Mouse (Mus musculus) small intestine, adult 2 months (tissue): ENCODE results near the gene Tnpo3. TPM values are rescaled to one million over a fixed set of nuclear protein-coding genes. Genes with fewer than 3 reads are reported as not detected.
"Not testable (repeated sequence)": the region's sequence is repeated elsewhere in the genome, so short reads cannot be mapped to it uniquely, and the experiment has no call there.

Experiments used
- H3K27ac ChIP-seq: fragments of 200-500 bp; 2 replicates; pipeline ENCODE4 v1.5.1; 2012; ENCODE audit warnings: low read depth, low read length, control low read depth, inconsistent platforms; ENCODE audit not compliant: insufficient read depth
- H3K27me3 ChIP-seq: fragments of 200-500 bp; 2 replicates; pipeline ENCODE4 v1.6.1; 2012; ENCODE audit warnings: mild to moderate bottlenecking, moderate library complexity, low read length, inconsistent platforms; ENCODE audit not compliant: control insufficient read depth, insufficient read depth
- H3K36me3 ChIP-seq: fragments of 200-500 bp; 2 replicates; pipeline ENCODE4 v1.6.1; 2012; ENCODE audit warnings: mild to moderate bottlenecking, low read length, control low read depth, inconsistent platforms; ENCODE audit not compliant: control insufficient read depth, insufficient read depth
- H3K4me1 ChIP-seq: fragments of 200-500 bp; 2 replicates; pipeline ENCODE4 v1.6.1; 2012; ENCODE audit warnings: low read length, inconsistent platforms, mixed read lengths; ENCODE audit not compliant: control insufficient read depth, insufficient read depth, insufficient read length
- H3K4me3 ChIP-seq: fragments of 200-500 bp; 2 replicates; pipeline ENCODE4 v1.5.1; 2012; ENCODE audit warnings: low read depth, mild to moderate bottlenecking, control low read depth, inconsistent platforms, low read length, moderate library complexity
- CTCF ChIP-seq: fragments of 200-500 bp; IDR thresholded peaks from 2 replicates; pipeline ENCODE4 v1.5.1; 2012; ENCODE audit warnings: low read depth, mild to moderate bottlenecking, control low read depth, inconsistent platforms, low read length, moderate library complexity, mixed read lengths; ENCODE audit not compliant: insufficient replicate concordance, insufficient read length; ENCODE audit errors: extremely low read depth
- POLR2A ChIP-seq: fragments of 200-500 bp; IDR thresholded peaks from 2 replicates; pipeline ENCODE4 v1.6.1; 2012; ENCODE audit warnings: low read depth, mild to moderate bottlenecking, control low read depth, inconsistent platforms, low read length, moderate library complexity
- WGBS: fragments of 180-500 bp; shearing (Covaris S2); methylation state at CpG from one replicate; pipeline ENCODE4 v1.1.7; 2018; 5-methylcytosine and 5-hydroxymethylcytosine counted together
- polyA plus RNA-seq: library from polyadenylated mRNA; depleted of rRNA; stranded (reverse); fragments of >200 nt; gene quantifications from 2 replicates; pipeline ENCODE4 v1.2.3, GENCODE M21; 2012

The Tnpo3 gene
- polyA plus RNA-seq, 1 experiment: 16.9 TPM

- H3K36me3 ChIP-seq: no peaks in the 10 kb centered on the region
- 45% methylated on average over 10 of the region's 10 CpGs for WGBS
- no peak for TF ChIP-seq CTCF
- TF ChIP-seq POLR2A: no peak
Observed at GRCm38 (mm10) chr6:29631751-29632551, 22.3 kb upstream of the Tnpo3 start.

GRCm38 (mm10) chr6:29630216-29630615, 20.5 kb upstream of the Tnpo3 start:
- Histone ChIP-seq H3K4me3 (no peak overlapping the region), H3K27me3 (peaks cover 3% of the 10 kb centered on the region; the same call in 1 of the 2 replicates), H3K4me1 (no peaks in the 10 kb centered on the region), H3K36me3 (no peaks in the 10 kb centered on the region), H3K27ac (no peak overlapping the region)
- WGBS: 85% methylated on average over 1 of the region's 1 CpGs
- TF ChIP-seq CTCF (no peak), POLR2A (no peak)

More at GRCm38 (mm10) chr6:29631751-29632551, 22.3 kb upstream of the Tnpo3 start:
- no peak overlapping the region for H3K4me3 ChIP-seq
- H3K27me3 ChIP-seq: peaks cover 3% of the 10 kb centered on the region; the same call in 1 of the 2 replicates
- H3K4me1 ChIP-seq: no peaks in the 10 kb centered on the region
- no peak overlapping the region for H3K27ac ChIP-seq

GRCm38 (mm10) chr6:29627756-29628155, 18.1 kb upstream of the Tnpo3 start:
- TF ChIP-seq POLR2A: no peak
- no peak for TF ChIP-seq CTCF
- Histone ChIP-seq H3K4me3 (no peak overlapping the region), H3K4me1 (no peaks in the 10 kb centered on the region), H3K27ac (no peak overlapping the region), H3K27me3 (peaks cover 3% of the 10 kb centered on the region; the same call in 1 of the 2 replicates), H3K36me3 (no peaks in the 10 kb centered on the region)
- 70% methylated on average over 2 of the region's 2 CpGs for WGBS

GRCm38 (mm10) chr6:29623857-29624256, 14.2 kb upstream of the Tnpo3 start:
- H3K4me3 ChIP-seq: no peak overlapping the region
- H3K27me3 ChIP-seq: no peaks in the 10 kb centered on the region; the same call in 1 of the 2 replicates
- H3K27ac ChIP-seq: no peak overlapping the region
- 87% methylated on average over 2 of the region's 2 CpGs for WGBS
- no peak for TF ChIP-seq CTCF
- TF ChIP-seq POLR2A: no peak
- H3K4me1 ChIP-seq: no peaks in the 10 kb centered on the region
- no peaks in the 10 kb centered on the region for H3K36me3 ChIP-seq

GRCm38 (mm10) chr6:29622273-29622672, 12.6 kb upstream of the Tnpo3 start:
- Histone ChIP-seq H3K27me3 (no peaks in the 10 kb centered on the region; the same call in 1 of the 2 replicates), H3K4me1 (no peaks in the 10 kb centered on the region), H3K36me3 (no peaks in the 10 kb centered on the region), H3K27ac (no peak overlapping the region), H3K4me3 (no peak overlapping the region)
- WGBS: 51% methylated on average over 6 of the region's 6 CpGs
- TF ChIP-seq POLR2A (no peak), CTCF (no peak)

GRCm38 (mm10) chr6:29620840-29621543, 11.3 kb upstream of the Tnpo3 start:
- no peaks in the 10 kb centered on the region for H3K36me3 ChIP-seq
- 46% methylated on average over 17 of the region's 17 CpGs for WGBS
- H3K27ac ChIP-seq: no peak overlapping the region
- H3K4me1 ChIP-seq: no peaks in the 10 kb centered on the region
- H3K4me3 ChIP-seq: no peak overlapping the region
- TF ChIP-seq POLR2A (no peak), CTCF (no peak)
- H3K27me3 ChIP-seq: no peaks in the 10 kb centered on the region; the same call in 1 of the 2 replicates

GRCm38 (mm10) chr6:29620176-29620575, 10.5 kb upstream of the Tnpo3 start:
- no peaks in the 10 kb centered on the region; the same call in 1 of the 2 replicates for H3K27me3 ChIP-seq
- no peaks in the 10 kb centered on the region for H3K4me1 ChIP-seq
- TF ChIP-seq POLR2A (no peak), CTCF (no peak)
- no peaks in the 10 kb centered on the region for H3K36me3 ChIP-seq
- WGBS: 30% methylated on average over 3 of the region's 3 CpGs
- H3K4me3 ChIP-seq: no peak overlapping the region
- H3K27ac ChIP-seq: no peak overlapping the region

GRCm38 (mm10) chr6:29610020-29610640, 443 bp upstream of the Tnpo3 start:
- H3K36me3 ChIP-seq, H3K27me3 ChIP-seq, H3K4me1 ChIP-seq: not testable (repeated sequence)
- Histone ChIP-seq H3K27ac (peak overlapping the region; percentile 82), H3K4me3 (peak overlapping the region; percentile 72)
- 11% methylated on average over 13 of the region's 13 CpGs for WGBS
